Mouse (Mus musculus): ENCODE measurements at regions not wholly inside any gene's neighbourhood (a gene's known extent, or its start where the extent isn't known, plus 50 kb on each side); places are given as distances from the start of the nearest gene placed in this dataset.

DNA sequence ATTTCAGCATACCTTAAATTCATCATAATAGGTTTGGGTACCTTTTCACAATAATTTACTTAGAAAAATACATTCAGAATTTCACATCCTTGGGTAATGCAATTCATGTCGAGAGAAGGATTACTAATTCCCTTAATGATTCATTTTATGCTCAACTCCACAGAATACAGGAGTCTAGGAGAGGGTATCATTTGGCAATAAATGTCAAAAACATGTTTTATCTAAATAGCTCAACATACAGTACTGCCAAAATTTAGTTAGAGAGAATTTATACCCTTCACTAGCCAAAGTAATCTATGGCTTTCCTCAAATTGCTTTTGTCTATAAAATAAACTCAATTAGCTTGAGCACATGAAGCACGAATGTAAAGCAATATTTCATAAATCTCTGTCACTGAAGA lies 144.6 kb upstream of the Zfp804b start:
- TF ChIP-seq POLR2A (IDR thresholded peaks at IDR 0.05; ENCODE audit: insufficient read depth, low read length) (no peak), CTCF (IDR thresholded peaks at IDR 0.05; ENCODE audit: low read depth, low read length) (no peak)
